ENCODE assay signal across 30 mouse cellular contexts in the genomic region with DNA sequence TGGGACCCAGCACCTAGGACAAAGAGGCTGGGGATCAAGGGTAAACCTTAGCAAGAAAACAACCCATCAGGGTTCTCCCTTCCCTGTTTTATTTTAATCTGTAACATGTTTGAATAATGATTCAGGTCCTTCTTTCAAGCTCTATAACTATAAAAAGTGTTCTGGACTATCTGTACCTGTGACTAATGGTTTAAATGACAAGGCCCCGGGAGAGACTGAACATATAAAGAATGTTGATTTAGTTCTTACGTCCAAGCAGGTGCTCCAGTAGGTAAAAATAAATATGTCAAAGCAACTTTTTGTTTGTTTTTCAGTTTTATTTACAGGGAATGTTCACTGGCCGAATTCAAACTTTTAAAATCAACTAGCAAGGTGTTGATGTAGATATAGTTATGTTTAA.
"Had no signal": no experiment of that assay in that cellular context is flagged by ENCODE, and none has a peak within 500 bp of the region (broad histone marks: within the 10 kb centered on the region; RNA-seq: fewer than 3 reads in every experiment).

No protein-coding gene starts in this region.

- H3K27ac ChIP-seq: left cerebral cortex, adult 2 months; limb, embryonic 10.5 days; limb, embryonic 12.5 days; limb, embryonic 13.5 days; limb, embryonic 15.5 days; liver, embryonic 12.5 days; liver, embryonic 13.5 days; liver, embryonic 14.5 days; liver, embryonic 15.5 days; lung, embryonic 15.5 days; macrophage; midbrain, embryonic 12.5 days; midbrain, embryonic 13.5 days; midbrain, embryonic 15.5 days had no signal

- H3K36me3 ChIP-seq: limb, embryonic 10.5 days; limb, embryonic 12.5 days; limb, embryonic 13.5 days; limb, embryonic 15.5 days; liver, embryonic 12.5 days; liver, embryonic 13.5 days; liver, embryonic 15.5 days; lung, embryonic 15.5 days; midbrain, embryonic 10.5 days; midbrain, embryonic 12.5 days; midbrain, embryonic 13.5 days; midbrain, embryonic 15.5 days had no signal

- H3K4me1 ChIP-seq: limb, embryonic 15.5 days; megakaryocyte, embryonic 14.5 days had no signal

- DNase-seq: left cerebral cortex, postnatal 4 days; liver; liver, embryonic 13.5 days; liver, postnatal 0 days; lung, adult 18-20 months; lung, adult 2 months; lung, embryonic 14.5 days; lung, postnatal 10 days; lung, postnatal 14 days; lung, postnatal 36 days; lung, postnatal 4 days had no signal

- H3K27me3 ChIP-seq: limb, embryonic 12.5 days; limb, embryonic 13.5 days; limb, embryonic 15.5 days; liver, embryonic 12.5 days; liver, embryonic 13.5 days; liver, embryonic 15.5 days; lung, embryonic 15.5 days; megakaryocyte, embryonic 14.5 days; midbrain, embryonic 12.5 days; midbrain, embryonic 13.5 days; midbrain, embryonic 15.5 days had no signal

- H3K4me2 ChIP-seq: limb, embryonic 12.5 days; limb, embryonic 13.5 days; limb, embryonic 15.5 days; liver, embryonic 11.5 days; liver, embryonic 12.5 days; liver, embryonic 13.5 days; liver, embryonic 15.5 days; lung, embryonic 14.5 days; lung, embryonic 15.5 days; midbrain, embryonic 11.5 days; midbrain, embryonic 12.5 days; midbrain, embryonic 13.5 days; midbrain, embryonic 15.5 days had no signal

- H3K9me3 ChIP-seq: limb, embryonic 10.5 days; limb, embryonic 12.5 days; limb, embryonic 13.5 days; limb, embryonic 15.5 days; liver, embryonic 12.5 days; liver, embryonic 13.5 days; liver, embryonic 15.5 days; lung, embryonic 15.5 days; megakaryocyte, embryonic 14.5 days; midbrain, embryonic 12.5 days; midbrain, embryonic 13.5 days; midbrain, embryonic 15.5 days had no signal

- H3K4me3 ChIP-seq: left cerebral cortex, adult 2 months; limb, embryonic 10.5 days; limb, embryonic 12.5 days; limb, embryonic 13.5 days; limb, embryonic 15.5 days; liver, embryonic 12.5 days; liver, embryonic 13.5 days; liver, embryonic 15.5 days; lung, embryonic 15.5 days; megakaryocyte, embryonic 14.5 days; midbrain, embryonic 10.5 days; midbrain, embryonic 12.5 days; midbrain, embryonic 13.5 days; midbrain, embryonic 15.5 days; myocyte had no signal

- ATAC-seq: liver, embryonic 12.5 days; liver, postnatal 0 days; midbrain, embryonic 13.5 days; midbrain, embryonic 15.5 days; midbrain, embryonic 16.5 days had no signal

- H3K9ac ChIP-seq: limb, embryonic 12.5 days; limb, embryonic 13.5 days; limb, embryonic 15.5 days; liver, embryonic 12.5 days; liver, embryonic 13.5 days; liver, embryonic 14.5 days; liver, embryonic 15.5 days; liver, postnatal 0 days; lung, embryonic 14.5 days; lung, embryonic 15.5 days; midbrain, embryonic 12.5 days; midbrain, embryonic 13.5 days; midbrain, embryonic 15.5 days had no signal
